Mouse (Mus musculus) bone marrow, adult 2 months (tissue): ENCODE data around the gene Stk39.

Source experiments
- CTCF ChIP-seq: fragments of 200-500 bp; IDR thresholded peaks from 2 replicates; pipeline ENCODE4 v1.5.1; 2011; ENCODE audit warnings: low read length, control low read depth; ENCODE audit not compliant: control insufficient read depth, insufficient read depth
- POLR2A ChIP-seq: fragments of 200-500 bp; IDR thresholded peaks from 2 replicates; pipeline ENCODE4 v1.6.1; 2011; ENCODE audit warnings: low read depth, mild to moderate bottlenecking, control low read depth, low read length, borderline replicate concordance; ENCODE audit not compliant: control insufficient read depth

GRCm38 (mm10) chr2:68411201-68411600 lies 60.9 kb downstream of the Stk39 start:
- TF ChIP-seq CTCF (no peak), POLR2A (no peak)
